Mouse (Mus musculus): ENCODE data around the gene Tamm41. TPM values are rescaled to one million over a fixed set of nuclear protein-coding genes. Genes with fewer than 3 reads are reported as not detected.

Tamm41 gene
- total and polyA plus RNA-seq, 2 experiments from 2014 or later, result 33.7 to 49.0 TPM

DNA sequence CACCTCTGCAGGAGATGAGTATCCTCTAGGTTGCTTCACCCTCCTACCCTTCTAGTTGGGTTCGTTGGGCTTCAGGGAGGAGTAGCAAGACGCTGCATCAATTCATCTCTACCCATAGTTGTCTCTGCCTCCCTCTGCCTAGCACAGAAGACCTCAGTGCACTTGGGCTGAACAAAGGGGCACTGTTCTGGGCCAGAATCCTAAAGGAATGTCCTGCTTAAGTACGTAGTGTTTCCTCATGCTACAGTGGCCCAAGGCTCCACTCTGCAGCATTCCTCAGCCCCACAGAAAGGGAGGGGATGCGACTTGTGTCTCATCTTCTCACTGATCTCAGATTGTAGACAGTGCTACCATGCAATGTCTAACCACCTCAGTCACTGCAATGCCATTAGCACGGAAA, 74.0 kb downstream of the Tamm41 start:
- 62% methylated on average over 5 of the region's 5 CpGs for WGBS

DNA sequence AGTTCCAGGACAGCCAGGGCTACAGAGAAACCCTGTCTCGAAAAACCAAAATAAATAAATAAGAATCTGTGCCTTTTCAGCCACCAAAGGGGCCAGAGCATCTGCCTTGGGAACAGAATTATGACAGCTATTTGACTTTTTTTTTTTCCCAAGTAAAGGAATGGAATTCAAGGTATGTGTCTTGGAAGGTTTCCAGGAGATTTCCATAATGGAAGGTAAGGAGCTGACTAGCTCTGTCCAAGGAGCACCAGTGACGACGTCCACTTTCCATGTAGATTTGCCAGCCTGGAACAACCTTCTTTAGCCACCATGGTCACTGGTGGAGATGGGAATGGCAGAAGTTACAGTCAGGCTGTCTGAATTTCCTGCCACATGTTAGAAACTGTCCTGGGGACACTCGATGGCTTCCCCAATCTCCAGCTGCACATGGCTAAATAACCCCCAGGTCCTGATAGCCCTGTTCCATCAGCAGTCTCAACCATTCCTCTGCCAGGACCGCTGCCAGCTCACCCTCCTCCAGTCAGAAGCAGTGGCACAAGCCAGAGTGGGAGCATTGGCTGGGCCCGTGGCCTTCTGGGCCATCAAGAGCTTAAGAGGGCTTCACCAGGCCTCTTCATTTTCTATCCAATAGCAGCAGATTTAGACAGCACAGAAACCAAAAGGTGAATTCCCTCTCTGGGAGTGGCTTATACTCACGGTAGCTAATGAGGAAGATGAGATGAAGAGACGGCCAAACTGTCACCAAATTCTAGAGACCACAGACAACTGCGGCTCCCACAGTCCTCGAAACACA, 76.2 kb downstream of the Tamm41 start:
- no peak overlapping the region for H3K27ac ChIP-seq (ENCODE audit: low read depth, low read length)
- no peak overlapping the region for H3K4me2 ChIP-seq (ENCODE audit: low read depth)
- no peak for ATAC-seq
- H3K36me3 ChIP-seq (ENCODE audit: insufficient read depth), result no peaks in the 10 kb centered on the region
- no peak overlapping the region for H3K4me3 ChIP-seq (ENCODE audit: low read depth, low read length)
- H3K9me3 ChIP-seq (ENCODE audit: low read length), result no peaks in the 10 kb centered on the region
- H3K4me1 ChIP-seq (ENCODE audit: insufficient read depth), result no peaks in the 10 kb centered on the region
- WGBS, result 78% methylated on average over 10 of the region's 10 CpGs
- H3K27me3 ChIP-seq (ENCODE audit: insufficient read depth, low read length), result no peaks in the 10 kb centered on the region
- no peak for TF ChIP-seq CTCF (IDR thresholded peaks at IDR 0.05; ENCODE audit: low read depth)
- no peak overlapping the region for H3K9ac ChIP-seq
- no peak for DNase-seq

More for the DNA sequence above, 74.0 kb downstream of the Tamm41 start:
- Histone ChIP-seq H3K9me3 (ENCODE audit: low read length) (no peaks in the 10 kb centered on the region), H3K4me3 (ENCODE audit: low read depth, low read length) (no peak overlapping the region), H3K27ac (ENCODE audit: low read depth, low read length) (no peak overlapping the region), H3K4me1 (ENCODE audit: insufficient read depth) (peaks cover 7% of the 10 kb centered on the region; the same call in 1 of the 2 replicates), H3K27me3 (ENCODE audit: insufficient read depth, low read length) (no peaks in the 10 kb centered on the region), H3K4me2 (ENCODE audit: low read depth) (no peak overlapping the region), H3K36me3 (ENCODE audit: insufficient read depth) (no peaks in the 10 kb centered on the region), H3K9ac (no peak overlapping the region)
- TF ChIP-seq CTCF (IDR thresholded peaks at IDR 0.05; ENCODE audit: low read depth), result no peak
- no peak for DNase-seq
- no peak for ATAC-seq

DNA sequence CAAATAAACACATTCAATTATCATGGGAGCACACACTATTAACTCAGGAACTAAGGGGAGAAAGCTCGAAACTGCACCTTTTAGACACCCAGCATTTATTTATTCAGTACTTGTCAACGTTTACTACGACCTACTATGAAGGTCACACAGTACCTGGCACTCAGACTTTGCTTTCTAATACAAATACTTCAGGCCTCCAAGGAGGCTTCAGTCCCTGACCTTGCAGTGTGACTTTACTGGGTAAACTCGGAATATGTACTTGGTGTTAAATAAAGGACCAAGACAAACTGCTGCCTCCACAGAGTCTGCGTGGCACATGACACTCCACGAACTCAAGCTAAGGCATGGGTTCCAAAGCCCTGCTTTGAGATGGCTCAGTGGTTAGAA, 78.7 kb downstream of the Tamm41 start:
- TF ChIP-seq CTCF (IDR thresholded peaks at IDR 0.05; ENCODE audit: low read depth), result no peak
- Histone ChIP-seq H3K4me3 (ENCODE audit: low read depth, low read length) (no peak overlapping the region), H3K4me2 (ENCODE audit: low read depth) (no peak overlapping the region), H3K27ac (ENCODE audit: low read depth, low read length) (no peak overlapping the region), H3K9me3 (ENCODE audit: low read length) (no peaks in the 10 kb centered on the region), H3K27me3 (ENCODE audit: insufficient read depth, low read length) (no peaks in the 10 kb centered on the region), H3K36me3 (ENCODE audit: insufficient read depth) (no peaks in the 10 kb centered on the region), H3K9ac (no peak overlapping the region), H3K4me1 (ENCODE audit: insufficient read depth) (no peaks in the 10 kb centered on the region)
- ATAC-seq (no peak), DNase-seq (no peak)
- WGBS, result 90% methylated on average over 6 of the region's 6 CpGs

DNA sequence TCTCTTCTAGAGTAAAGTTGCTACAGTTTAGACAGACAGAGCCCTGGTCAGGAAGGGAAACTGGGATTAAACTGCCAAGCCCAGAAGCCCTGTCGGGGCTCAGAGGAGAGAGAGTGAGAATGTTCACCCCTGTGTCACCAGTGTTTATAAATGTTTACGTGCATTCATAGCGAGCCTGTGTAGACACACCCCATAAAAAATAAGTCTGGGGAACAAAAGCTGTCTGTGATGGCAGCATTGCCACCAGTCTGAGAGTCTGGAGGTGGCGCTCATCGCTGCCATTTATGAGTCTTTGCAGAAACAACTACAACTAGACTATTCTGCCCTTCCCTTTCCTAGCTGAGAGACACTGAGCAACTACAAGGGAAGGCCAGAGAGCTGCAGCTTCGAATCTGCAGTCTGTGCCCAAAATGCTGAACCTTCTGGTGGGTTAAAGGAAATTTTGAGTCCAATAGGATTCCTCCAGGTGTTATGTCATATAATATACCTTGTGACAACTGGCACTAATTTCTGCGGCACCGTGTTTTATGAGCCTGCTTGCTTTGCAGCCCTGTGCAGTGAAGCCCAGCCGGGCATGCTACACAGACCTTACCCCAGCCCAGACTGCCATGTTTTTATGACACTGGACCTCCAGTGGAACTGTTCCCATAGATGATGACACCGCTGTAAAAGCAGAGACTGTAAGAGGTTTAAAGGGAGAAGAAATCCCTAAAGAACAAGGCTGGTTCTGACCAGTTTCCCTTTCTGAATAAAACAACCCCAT, 79.2 kb downstream of the Tamm41 start:
- WGBS, result 83% methylated on average over 10 of the region's 10 CpGs
- DNase-seq, result no peak
- no peak overlapping the region for H3K9ac ChIP-seq
- H3K27ac ChIP-seq (ENCODE audit: low read depth, low read length), result no peak overlapping the region
- no peaks in the 10 kb centered on the region for H3K36me3 ChIP-seq (ENCODE audit: insufficient read depth)
- no peak overlapping the region for H3K4me2 ChIP-seq (ENCODE audit: low read depth)
- no peak for TF ChIP-seq CTCF (IDR thresholded peaks at IDR 0.05; ENCODE audit: low read depth)
- no peaks in the 10 kb centered on the region for H3K9me3 ChIP-seq (ENCODE audit: low read length)
- no peak for ATAC-seq
- no peak overlapping the region for H3K4me3 ChIP-seq (ENCODE audit: low read depth, low read length)
- H3K27me3 ChIP-seq (ENCODE audit: insufficient read depth, low read length), result no peaks in the 10 kb centered on the region
- no peaks in the 10 kb centered on the region for H3K4me1 ChIP-seq (ENCODE audit: insufficient read depth)

DNA sequence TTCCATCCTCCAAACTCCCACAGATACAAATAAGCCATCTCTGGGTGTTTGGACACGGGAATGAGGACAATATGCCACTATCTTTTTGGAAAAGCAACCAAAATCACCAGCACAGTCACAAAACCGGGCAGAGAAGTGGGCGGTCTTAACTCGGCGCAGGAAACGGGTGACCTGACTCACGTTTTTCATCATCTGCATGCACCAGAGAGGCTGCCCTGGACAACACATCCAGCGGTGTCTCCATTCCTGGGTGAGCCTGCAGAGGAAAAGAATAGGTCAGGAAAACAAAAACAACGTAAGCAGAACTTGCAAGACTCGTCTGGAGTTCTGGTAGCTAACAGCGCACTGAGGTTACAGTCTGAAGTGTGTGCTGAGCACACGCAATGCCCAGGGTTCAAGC, 79.9 kb downstream of the Tamm41 start:
- TF ChIP-seq CTCF (IDR thresholded peaks at IDR 0.05; ENCODE audit: low read depth), result no peak
- no peak overlapping the region for H3K27ac ChIP-seq (ENCODE audit: low read depth, low read length)
- ATAC-seq, result no peak
- H3K4me2 ChIP-seq (ENCODE audit: low read depth), result no peak overlapping the region
- WGBS, result 82% methylated on average over 12 of the region's 12 CpGs
- DNase-seq, result no peak
- no peak overlapping the region for H3K4me3 ChIP-seq (ENCODE audit: low read depth, low read length)
- H3K9me3 ChIP-seq (ENCODE audit: low read length), result no peaks in the 10 kb centered on the region
- no peaks in the 10 kb centered on the region for H3K27me3 ChIP-seq (ENCODE audit: insufficient read depth, low read length)
- no peaks in the 10 kb centered on the region for H3K36me3 ChIP-seq (ENCODE audit: insufficient read depth)
- H3K9ac ChIP-seq, result no peak overlapping the region
- 0 out of 2 replicates have a peak, but pooled peaks cover 1% of the 10 kb centered on the region for H3K4me1 ChIP-seq (ENCODE audit: insufficient read depth)

DNA sequence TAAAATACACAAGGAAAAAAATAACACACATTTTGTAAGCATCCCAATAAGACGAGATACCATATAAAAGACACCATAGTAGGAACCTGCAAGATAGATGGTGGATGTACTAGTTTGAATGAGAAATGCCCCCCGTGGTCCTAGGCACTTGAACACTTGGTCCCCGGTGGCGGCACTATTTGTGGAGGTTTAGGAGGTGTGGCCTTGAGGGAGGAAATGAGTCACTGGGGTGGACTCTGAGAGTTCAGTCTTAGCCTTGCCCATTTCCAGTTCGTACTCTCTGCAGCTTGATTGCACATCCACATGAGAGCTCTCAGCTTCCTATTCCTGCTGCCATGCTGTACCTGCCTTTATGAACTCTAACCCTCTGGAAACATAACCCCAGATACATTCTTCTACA, 83.2 kb downstream of the Tamm41 start:
- DNase-seq, result no peak
- H3K4me2 ChIP-seq (ENCODE audit: low read depth), result no peak overlapping the region
- no peaks in the 10 kb centered on the region for H3K27me3 ChIP-seq (ENCODE audit: insufficient read depth, low read length)
- H3K9ac ChIP-seq, result no peak overlapping the region
- H3K9me3 ChIP-seq (ENCODE audit: low read length), result no peaks in the 10 kb centered on the region
- H3K27ac ChIP-seq (ENCODE audit: low read depth, low read length), result no peak overlapping the region
- H3K4me1 ChIP-seq (ENCODE audit: insufficient read depth), result 0 out of 2 replicates have a peak, but pooled peaks cover 8% of the 10 kb centered on the region
- H3K36me3 ChIP-seq (ENCODE audit: insufficient read depth), result no peaks in the 10 kb centered on the region
- TF ChIP-seq CTCF (IDR thresholded peaks at IDR 0.05; ENCODE audit: low read depth), result no peak
- no peak overlapping the region for H3K4me3 ChIP-seq (ENCODE audit: low read depth, low read length)
- WGBS, result 88% methylated on average over 5 of the region's 5 CpGs
- no peak for ATAC-seq

Other genes starting within 250 kb of the Tamm41 start
- gene Vgll4, start 67.9 kb downstream of the Tamm41 start, total RNA-seq (2014; rRNA removed), result 59.2 and 72.0 TPM in 2 replicates
- 51.8 and 58.0 TPM in 2 replicates for gene Vgll4, start 67.9 kb downstream of the Tamm41 start, polyA plus RNA-seq (2015; fragmentation: Nextera tagmentation; extraction: Ambion mirVana)
- gene Syn2, start 97.0 kb upstream of the Tamm41 start, total RNA-seq (2014; rRNA removed), result 80.1 and 91.1 TPM in 2 replicates
- 52.7 and 85.9 TPM in 2 replicates for gene Syn2, start 97.0 kb upstream of the Tamm41 start, polyA plus RNA-seq (2015; fragmentation: Nextera tagmentation; extraction: Ambion mirVana)
- gene Gm17482, start 189.5 kb upstream of the Tamm41 start, total RNA-seq (2014; rRNA removed), result not detected in 2 replicates
- not detected in 2 replicates for gene Gm17482, start 189.5 kb upstream of the Tamm41 start, polyA plus RNA-seq (2015; fragmentation: Nextera tagmentation; extraction: Ambion mirVana)
- gene Timp4, start 214.3 kb upstream of the Tamm41 start, total RNA-seq (2014; rRNA removed), result 9.6 and 10.0 TPM in 2 replicates
- gene Timp4, start 214.3 kb upstream of the Tamm41 start, polyA plus RNA-seq (2015; fragmentation: Nextera tagmentation; extraction: Ambion mirVana), result 7.9 and 12.7 TPM in 2 replicates